Mouse (Mus musculus): ENCODE data around the gene Ric8a. TPM values are rescaled to one million over a fixed set of nuclear protein-coding genes. Genes with fewer than 3 reads are reported as not detected.
"Not testable (repeated sequence)": the region's sequence is repeated elsewhere in the genome, so short reads cannot be mapped to it uniquely, and the experiment has no call there.

Gene Ric8a
- polyA plus RNA-seq, 1 experiment from 2014 or later, result 60.4 TPM

GRCm38 (mm10) chr7:140874224-140874623, 17.5 kb downstream of the Ric8a start:
- DNase-seq (ENCODE audit: low spot score, missing footprints) (no peak), ATAC-seq (ENCODE audit: low FRiP score) (no peak)
- WGBS, result 91% methylated on average over 4 of the region's 4 CpGs
- Histone ChIP-seq H3K27ac (ENCODE audit: low read depth, low read length) (no peak overlapping the region), H3K27me3 (ENCODE audit: control insufficient read depth, insufficient read depth, low read length) (no peaks in the 10 kb centered on the region), H3K9me3 (ENCODE audit: control insufficient read depth, low read length) (no peaks in the 10 kb centered on the region), H3K4me2 (no peak overlapping the region), H3K36me3 (ENCODE audit: control insufficient read depth, insufficient read depth, low read length) (peaks cover 4% of the 10 kb centered on the region; the same call in 1 of the 2 replicates), H3K4me1 (ENCODE audit: control insufficient read depth, insufficient read depth, low read length) (no peaks in the 10 kb centered on the region), H3K9ac (ENCODE audit: low read length) (no peak overlapping the region), H3K4me3 (ENCODE audit: low read depth, low read length) (no peak overlapping the region)

GRCm38 (mm10) chr7:140877364-140877763, 20.6 kb downstream of the Ric8a start:
- no peak overlapping the region for H3K27ac ChIP-seq (ENCODE audit: low read depth, low read length)
- no peak overlapping the region for H3K9ac ChIP-seq (ENCODE audit: low read length)
- H3K4me1 ChIP-seq (ENCODE audit: control insufficient read depth, insufficient read depth, low read length), result peaks cover 3% of the 10 kb centered on the region; the same call in 1 of the 2 replicates
- no peaks in the 10 kb centered on the region for H3K27me3 ChIP-seq (ENCODE audit: control insufficient read depth, insufficient read depth, low read length)
- 88% methylated on average over 6 of the region's 6 CpGs for WGBS
- no peak for DNase-seq (ENCODE audit: low spot score, missing footprints)
- no peak for ATAC-seq (ENCODE audit: low FRiP score)
- peaks cover 4% of the 10 kb centered on the region; the same call in 1 of the 2 replicates for H3K36me3 ChIP-seq (ENCODE audit: control insufficient read depth, insufficient read depth, low read length)
- no peak overlapping the region for H3K4me2 ChIP-seq
- no peaks in the 10 kb centered on the region for H3K9me3 ChIP-seq (ENCODE audit: control insufficient read depth, low read length)
- no peak overlapping the region for H3K4me3 ChIP-seq (ENCODE audit: low read depth, low read length)

- Histone ChIP-seq H3K27me3 (ENCODE audit: control insufficient read depth, insufficient read depth, low read length) (no peaks in the 10 kb centered on the region), H3K4me3 (ENCODE audit: low read depth, low read length) (no peak overlapping the region), H3K27ac (ENCODE audit: low read depth, low read length) (no peak overlapping the region), H3K4me2 (no peak overlapping the region), H3K4me1 (ENCODE audit: control insufficient read depth, insufficient read depth, low read length) (peaks cover 8% of the 10 kb centered on the region), H3K9me3 (ENCODE audit: control insufficient read depth, low read length) (no peaks in the 10 kb centered on the region), H3K36me3 (ENCODE audit: control insufficient read depth, insufficient read depth, low read length) (peaks cover 4% of the 10 kb centered on the region; the same call in 1 of the 2 replicates), H3K9ac (ENCODE audit: low read length) (no peak overlapping the region)
- WGBS, result 92% methylated on average over 7 of the region's 7 CpGs
- DNase-seq (ENCODE audit: low spot score, missing footprints), result no peak
- no peak for ATAC-seq (ENCODE audit: low FRiP score)
Observed at GRCm38 (mm10) chr7:140879355-140879754, 22.6 kb downstream of the Ric8a start.

- Histone ChIP-seq H3K36me3 (ENCODE audit: control insufficient read depth, insufficient read depth, low read length) (peaks cover 4% of the 10 kb centered on the region; the same call in 1 of the 2 replicates), H3K4me2 (no peak overlapping the region), H3K9me3 (ENCODE audit: control insufficient read depth, low read length) (no peaks in the 10 kb centered on the region), H3K4me1 (ENCODE audit: control insufficient read depth, insufficient read depth, low read length) (peaks cover 8% of the 10 kb centered on the region), H3K4me3 (ENCODE audit: low read depth, low read length) (no peak overlapping the region), H3K27me3 (ENCODE audit: control insufficient read depth, insufficient read depth, low read length) (no peaks in the 10 kb centered on the region), H3K9ac (ENCODE audit: low read length) (no peak overlapping the region), H3K27ac (ENCODE audit: low read depth, low read length) (no peak overlapping the region)
- DNase-seq (ENCODE audit: low spot score, missing footprints) (no peak), ATAC-seq (ENCODE audit: low FRiP score) (no peak)
- 91% methylated on average over 3 of the region's 3 CpGs for WGBS
Observed at GRCm38 (mm10) chr7:140880419-140880818, 23.7 kb downstream of the Ric8a start.

- Histone ChIP-seq H3K27ac (ENCODE audit: low read depth, low read length) (no peak overlapping the region), H3K9me3 (ENCODE audit: control insufficient read depth, low read length) (no peaks in the 10 kb centered on the region)
Observed at GRCm38 (mm10) chr7:140880865-140881515, 24.2 kb downstream of the Ric8a start.

GRCm38 (mm10) chr7:140881696-140882468, 25.1 kb downstream of the Ric8a start, which contains the start of the genes Psmd13 and Sirt3:
Gene Psmd13, plus strand, starts transcription at chr7:140881968.
Gene Sirt3, minus strand, starts transcription at chr7:140882309.
- Histone ChIP-seq H3K36me3 (ENCODE audit: control insufficient read depth, insufficient read depth, low read length) (no peaks in the 10 kb centered on the region), H3K4me2 (peak within 1 kb of the TSS; percentile 85), H3K9me3 (ENCODE audit: control insufficient read depth, low read length) (no peaks in the 10 kb centered on the region), H3K9ac (ENCODE audit: low read length) (peak within 1 kb of the TSS; percentile 49), H3K4me1 (ENCODE audit: control insufficient read depth, insufficient read depth, low read length) (peaks cover 8% of the 10 kb centered on the region), H3K27me3 (ENCODE audit: control insufficient read depth, insufficient read depth, low read length) (no peaks in the 10 kb centered on the region), H3K27ac (ENCODE audit: low read depth, low read length) (peak within 1 kb of the TSS; percentile 75), H3K4me3 (ENCODE audit: low read depth, low read length) (peak within 1 kb of the TSS; percentile 52)
- DNase-seq (ENCODE audit: low spot score, missing footprints), result peak; percentile 99
- WGBS, result under 1% methylated on average over 59 of the region's 59 CpGs
- ATAC-seq (ENCODE audit: low FRiP score), result peak; percentile 95

More at GRCm38 (mm10) chr7:140880865-140881515, 24.2 kb downstream of the Ric8a start:
- Histone ChIP-seq H3K4me2 (peak overlapping the region; percentile 85), H3K9ac (ENCODE audit: low read length) (peak overlapping the region; percentile 49), H3K4me1 (ENCODE audit: control insufficient read depth, insufficient read depth, low read length) (peaks cover 8% of the 10 kb centered on the region), H3K27me3 (ENCODE audit: control insufficient read depth, insufficient read depth, low read length) (no peaks in the 10 kb centered on the region), H3K4me3 (ENCODE audit: low read depth, low read length) (peak overlapping the region; percentile 52), H3K36me3 (ENCODE audit: control insufficient read depth, insufficient read depth, low read length) (0 out of 2 replicates have a peak, but pooled peaks cover 2% of the 10 kb centered on the region)
- ATAC-seq (ENCODE audit: low FRiP score) (no peak), DNase-seq (ENCODE audit: low spot score, missing footprints) (no peak)
- 35% methylated on average over 8 of the region's 8 CpGs for WGBS

- Histone ChIP-seq H3K4me3 (ENCODE audit: low read depth, low read length) (peak overlapping the region; percentile 52), H3K27me3 (ENCODE audit: control insufficient read depth, insufficient read depth, low read length) (no peaks in the 10 kb centered on the region), H3K4me1 (ENCODE audit: control insufficient read depth, insufficient read depth, low read length) (peaks cover 8% of the 10 kb centered on the region), H3K9ac (ENCODE audit: low read length) (peak overlapping the region; percentile 49), H3K27ac (ENCODE audit: low read depth, low read length) (no peak overlapping the region), H3K9me3 (ENCODE audit: control insufficient read depth, low read length) (no peaks in the 10 kb centered on the region), H3K36me3 (ENCODE audit: control insufficient read depth, insufficient read depth, low read length) (no peaks in the 10 kb centered on the region), H3K4me2 (peak overlapping the region; percentile 85)
- ATAC-seq (ENCODE audit: low FRiP score) (peak; percentile 70), DNase-seq (ENCODE audit: low spot score, missing footprints) (no peak)
- WGBS, result 1% methylated on average over 12 of the region's 12 CpGs
Observed at GRCm38 (mm10) chr7:140882469-140882803, 25.7 kb downstream of the Ric8a start.

- not testable (repeated sequence) for H3K4me1 ChIP-seq (ENCODE audit: control insufficient read depth, insufficient read depth, low read length); H3K4me2 ChIP-seq; H3K9ac ChIP-seq (ENCODE audit: low read length); DNase-seq (ENCODE audit: low spot score, missing footprints); H3K27ac ChIP-seq (ENCODE audit: low read depth, low read length); H3K9me3 ChIP-seq (ENCODE audit: control insufficient read depth, low read length); ATAC-seq (ENCODE audit: low FRiP score); H3K27me3 ChIP-seq (ENCODE audit: control insufficient read depth, insufficient read depth, low read length); H3K4me3 ChIP-seq (ENCODE audit: low read depth, low read length)
- H3K36me3 ChIP-seq (ENCODE audit: control insufficient read depth, insufficient read depth, low read length), result peaks cover 29% of the 10 kb centered on the region
- WGBS, result 95% methylated on average over 16 of the region's 16 CpGs
Observed at GRCm38 (mm10) chr7:140890636-140891035, 33.9 kb downstream of the Ric8a start.

- H3K4me3 ChIP-seq (ENCODE audit: low read depth, low read length), result no peak overlapping the region
- DNase-seq (ENCODE audit: low spot score, missing footprints), result no peak
- no peak overlapping the region for H3K27ac ChIP-seq (ENCODE audit: low read depth, low read length)
- no peak overlapping the region for H3K9ac ChIP-seq (ENCODE audit: low read length)
- 93% methylated on average over 7 of the region's 7 CpGs for WGBS
- no peaks in the 10 kb centered on the region for H3K4me1 ChIP-seq (ENCODE audit: control insufficient read depth, insufficient read depth, low read length)
- H3K4me2 ChIP-seq, result no peak overlapping the region
- peaks cover 27% of the 10 kb centered on the region for H3K36me3 ChIP-seq (ENCODE audit: control insufficient read depth, insufficient read depth, low read length)
- H3K9me3 ChIP-seq (ENCODE audit: control insufficient read depth, low read length), result no peaks in the 10 kb centered on the region
- ATAC-seq (ENCODE audit: low FRiP score), result no peak
- H3K27me3 ChIP-seq (ENCODE audit: control insufficient read depth, insufficient read depth, low read length), result no peaks in the 10 kb centered on the region
Observed at GRCm38 (mm10) chr7:140894031-140894430, 37.3 kb downstream of the Ric8a start.
